Mouse (Mus musculus) v-Abl transformed pro-B cells (cell line): Measurements from ENCODE around the gene Lonrf2.

ENCODE experiments used
- in situ Hi-C, 2 experiments: fragments of 400-800 bp; cut with MboI; formaldehyde crosslinking; loops; one replicate each; pipeline ENCODE4 v1.15.1; 2025; ENCODE audit not compliant: unreplicated experiment in 2 of 2

Lonrf2 gene

DNA sequence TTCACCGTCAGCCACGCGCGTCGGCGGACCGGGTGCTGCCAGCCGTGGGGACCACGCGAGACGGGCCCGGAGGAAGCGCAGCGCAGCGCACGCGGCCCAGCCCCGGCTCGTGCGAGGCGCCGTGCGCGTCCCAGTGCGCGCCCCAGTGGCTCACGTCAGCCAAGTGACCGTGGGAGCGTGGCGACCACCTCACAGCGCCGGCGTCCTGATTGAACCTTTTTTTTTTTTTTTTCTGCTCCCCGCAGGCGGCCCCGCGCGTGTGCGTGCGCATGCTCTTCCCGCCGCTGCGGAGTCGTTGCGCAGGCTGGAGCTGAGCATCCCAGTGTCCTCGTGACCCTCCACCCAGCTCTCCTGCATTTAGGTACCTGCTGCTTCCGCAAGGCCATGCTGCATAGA lies at the start of gene Lonrf2:
Gene Lonrf2, minus strand, starts transcription at position 235 of the 396 bp plus-strand sequence.
- in situ Hi-C loops: no loop called here

DNA sequence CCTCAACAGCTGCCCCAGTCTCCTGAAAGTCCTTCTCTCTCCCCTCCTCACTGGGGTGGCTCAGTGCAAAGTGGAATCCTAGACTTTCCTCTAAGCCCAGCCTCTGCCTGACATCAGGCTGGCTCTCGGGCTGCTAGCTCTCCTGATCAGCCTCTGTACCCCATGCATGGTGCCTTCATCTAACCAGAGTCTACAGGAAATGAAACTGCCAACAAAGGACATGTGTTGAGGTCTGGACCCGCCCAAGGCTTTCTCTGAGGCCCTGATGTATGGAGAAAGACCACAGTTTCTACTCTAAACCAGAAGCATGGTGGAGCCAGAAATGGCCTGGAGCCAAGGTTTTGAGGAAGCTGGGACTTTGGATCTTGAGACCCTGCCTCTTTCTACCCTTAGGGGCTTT lies 49.4 kb upstream of the Lonrf2 start:
- in situ Hi-C loops: no loop called here

DNA sequence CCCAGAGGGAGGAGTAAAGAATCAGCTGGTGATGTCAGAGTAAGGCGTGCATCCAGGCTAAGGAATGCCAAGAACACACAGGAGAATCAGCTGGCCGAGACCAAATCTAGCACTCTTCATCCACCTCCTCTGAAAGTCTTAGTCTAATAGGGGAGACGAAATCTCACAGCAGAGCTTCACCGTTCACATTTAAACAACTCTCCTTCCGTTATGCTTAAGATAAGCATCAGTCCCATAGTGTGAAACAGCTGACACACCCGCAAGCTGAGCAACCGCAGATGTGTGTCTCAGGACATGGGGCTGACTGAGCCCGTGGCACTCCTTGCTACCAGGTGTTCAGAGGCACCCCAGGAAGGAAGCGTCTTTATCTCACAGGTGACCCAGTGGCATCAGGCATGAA lies 47.3 kb upstream of the Lonrf2 start:
- in situ Hi-C loops: no loop called here

DNA sequence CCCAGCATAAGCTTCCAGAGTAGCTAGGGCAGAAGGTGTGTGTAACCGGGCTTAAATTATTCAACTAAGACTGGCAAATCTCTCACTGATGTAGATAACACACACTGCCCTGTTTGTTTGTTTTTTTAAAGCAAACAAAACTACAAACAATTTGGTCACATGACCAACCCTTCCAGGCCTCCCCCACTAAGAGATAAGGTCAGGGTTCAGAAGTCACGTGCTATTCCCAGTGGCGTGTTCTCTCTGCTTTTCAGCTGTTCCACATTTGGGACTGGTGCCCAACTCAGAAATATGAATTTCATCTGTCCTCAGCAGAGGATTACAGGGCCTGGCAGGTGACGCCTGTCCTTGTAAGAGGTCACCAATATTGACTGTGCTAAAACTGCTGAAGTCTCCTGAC lies 46.2 kb upstream of the Lonrf2 start:
- in situ Hi-C loops: no loop called here

DNA sequence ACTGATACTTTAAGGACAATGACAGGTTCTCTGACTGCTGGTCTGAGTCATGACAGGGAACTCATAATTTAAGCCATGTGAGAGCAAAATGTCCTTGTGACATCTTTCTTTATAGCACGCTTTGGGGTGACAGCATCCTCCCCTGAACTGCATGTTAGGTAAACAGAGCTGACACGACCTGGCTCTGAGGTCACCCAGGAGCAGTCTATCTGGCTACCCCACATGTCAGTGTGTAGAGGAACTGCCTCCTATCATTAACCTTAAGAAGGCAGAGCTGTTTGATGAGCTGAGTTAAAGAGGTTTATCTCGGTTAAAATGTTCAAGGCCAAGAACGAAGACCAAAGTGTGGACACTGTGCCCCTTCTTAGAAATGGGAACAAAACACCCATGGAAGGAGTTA lies 44.9 kb upstream of the Lonrf2 start:
- in situ Hi-C loops: no loop called here

DNA sequence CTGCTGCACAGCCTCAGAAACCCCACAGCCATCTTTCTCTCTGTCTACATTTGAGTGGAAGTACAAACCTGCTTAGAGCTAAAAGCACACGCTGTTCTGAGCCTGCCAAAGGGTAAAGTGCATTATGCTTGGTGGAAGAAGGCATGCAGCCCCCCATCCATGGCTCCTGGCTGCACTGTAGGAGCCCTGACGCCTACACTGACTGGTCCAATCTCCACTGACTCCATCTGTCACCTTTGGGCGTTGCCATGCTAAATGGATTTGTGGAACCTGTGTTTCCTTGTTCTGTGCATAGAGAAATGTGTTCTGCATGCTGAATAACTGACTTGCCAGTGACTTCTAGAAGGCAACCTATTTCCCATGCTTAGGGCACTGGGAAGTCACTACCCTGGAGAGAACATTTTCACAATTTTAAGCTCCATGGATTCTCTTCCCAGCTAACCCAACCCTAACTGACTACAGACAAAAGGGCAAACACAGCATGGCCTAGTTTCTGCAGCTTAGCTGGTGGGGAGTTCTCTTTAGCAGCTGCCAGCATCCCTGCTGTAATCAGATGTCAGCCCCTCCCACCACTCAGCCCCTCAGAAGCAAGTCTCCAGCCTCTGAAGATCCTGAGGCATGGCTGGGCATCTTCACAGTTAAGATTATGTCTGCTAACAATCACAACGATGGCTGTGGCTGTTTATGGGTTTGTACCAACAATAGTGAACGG lies 40.3 kb upstream of the Lonrf2 start:
- in situ Hi-C loops: no loop called here

DNA sequence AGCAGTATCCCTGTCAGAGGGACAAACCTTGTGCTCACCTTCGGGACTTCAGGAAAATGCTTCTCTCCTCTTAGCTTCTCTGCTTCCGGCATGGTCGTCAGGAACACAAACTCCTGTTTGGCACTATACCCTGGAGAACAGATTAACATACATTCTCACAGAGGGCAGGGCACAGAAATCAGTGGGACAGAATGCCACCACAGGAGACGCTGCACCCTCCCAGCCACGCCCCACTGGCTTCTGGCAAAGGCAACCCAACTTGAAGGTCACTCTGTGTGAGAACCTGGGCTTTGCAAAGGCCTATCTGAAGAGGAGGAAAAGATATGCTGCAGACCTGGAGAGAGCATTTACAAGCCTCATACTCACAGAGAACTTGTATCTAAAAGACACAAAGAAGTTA lies 37.4 kb upstream of the Lonrf2 start:
- in situ Hi-C loops: no loop called here

DNA sequence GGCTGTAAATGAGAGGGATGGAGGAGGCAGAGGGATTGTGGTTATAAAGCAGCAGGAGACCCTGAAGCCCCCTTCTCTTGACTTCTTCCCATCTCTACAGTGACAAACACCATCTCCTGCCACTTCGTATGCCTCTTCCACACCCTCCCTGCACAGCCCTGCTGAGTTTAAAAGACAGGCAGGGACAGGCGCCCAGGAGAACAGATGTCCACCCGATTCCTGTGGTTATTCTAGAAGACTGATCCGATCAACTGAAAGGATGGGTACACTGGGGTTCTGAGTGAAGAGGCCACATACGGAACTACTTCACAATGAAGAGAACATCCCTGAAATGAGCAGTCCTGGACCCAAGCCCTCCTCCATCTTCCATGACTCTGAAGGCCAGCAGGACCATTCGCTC lies 35.3 kb upstream of the Lonrf2 start:
- in situ Hi-C loops: no loop called here

DNA sequence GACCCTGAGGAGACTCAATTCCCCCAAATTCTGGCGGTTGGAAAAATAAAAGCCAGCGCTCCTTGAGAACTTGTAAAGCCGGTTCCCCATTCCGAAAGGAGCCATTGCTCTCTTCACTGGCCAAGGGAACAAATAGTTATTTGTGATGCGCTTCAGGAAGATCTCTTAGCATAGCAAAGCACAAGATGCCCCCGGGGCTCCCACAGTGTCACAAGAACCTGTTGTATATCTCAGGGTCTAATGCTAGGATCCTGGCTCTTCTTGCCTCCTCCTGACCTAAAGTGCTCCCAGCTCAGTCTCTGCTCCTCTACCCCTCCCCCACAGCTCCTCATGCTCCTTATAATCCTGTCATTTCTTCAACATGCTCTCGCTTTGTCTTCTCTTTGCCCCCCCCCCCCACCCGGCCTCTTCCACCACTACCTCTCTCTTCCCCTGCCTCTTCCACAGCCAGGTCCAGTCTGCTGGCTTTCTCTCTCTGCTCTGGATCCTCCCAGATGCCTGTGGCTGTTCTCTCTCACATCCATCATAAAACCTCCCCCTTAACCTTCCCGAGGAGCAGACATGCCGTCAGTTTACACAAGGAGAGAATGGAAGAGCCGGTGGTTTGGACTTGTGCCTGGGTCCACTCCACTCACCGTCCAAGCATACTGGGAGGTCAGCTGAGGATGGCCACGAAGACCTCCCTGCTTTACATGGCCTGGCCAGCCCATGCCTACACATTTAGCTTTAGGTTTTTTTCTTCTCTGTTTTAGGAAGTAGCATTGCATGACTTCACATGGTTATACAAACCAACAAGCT lies 33.1 kb upstream of the Lonrf2 start:
- in situ Hi-C loops: no loop called here

DNA sequence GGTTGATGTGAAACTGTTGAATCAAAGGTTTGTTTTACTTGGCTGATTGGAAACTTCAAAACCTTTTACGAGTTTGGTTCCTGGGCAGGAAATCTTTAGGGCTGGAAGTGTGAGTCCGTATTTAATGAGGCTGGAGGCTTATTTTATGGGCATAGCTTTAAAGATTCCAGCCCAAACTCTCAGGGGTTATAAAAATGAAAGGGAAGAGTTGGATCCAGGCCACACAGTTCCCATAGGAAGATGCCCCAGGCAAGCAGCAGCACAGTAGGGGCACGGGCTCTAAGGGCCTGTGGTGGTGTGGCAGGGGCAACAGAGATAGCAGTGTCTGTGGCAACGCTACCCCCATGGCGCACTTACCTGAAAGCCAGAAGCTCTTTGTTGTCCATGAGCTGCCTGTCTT lies 29.7 kb upstream of the Lonrf2 start:
- in situ Hi-C loops: no loop called here

DNA sequence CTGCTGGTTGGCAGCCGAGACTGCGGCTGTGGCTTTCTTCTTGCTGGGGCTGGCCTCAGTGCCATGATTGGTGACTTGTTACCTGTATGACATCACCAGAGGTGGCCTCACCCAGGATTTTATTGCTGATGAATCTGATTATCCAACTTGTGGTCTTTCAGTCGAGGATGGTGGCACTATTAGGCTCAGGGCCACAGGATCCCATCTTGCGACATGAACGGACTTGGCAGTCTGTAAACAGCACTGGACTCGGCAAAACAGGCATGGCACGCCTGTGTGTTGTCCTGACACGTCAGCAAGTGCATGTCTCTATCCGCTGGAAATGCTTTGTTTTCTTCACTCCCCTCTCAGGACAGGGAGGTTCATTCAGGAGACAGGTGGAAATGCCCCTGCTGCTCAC lies 27.8 kb upstream of the Lonrf2 start:
- in situ Hi-C loops: loop anchor here (5.0 kb wide), 2 partner anchors 68 to 73 kb away; partner anchors contain the start of gene Nms (in 1 of the 2)

DNA sequence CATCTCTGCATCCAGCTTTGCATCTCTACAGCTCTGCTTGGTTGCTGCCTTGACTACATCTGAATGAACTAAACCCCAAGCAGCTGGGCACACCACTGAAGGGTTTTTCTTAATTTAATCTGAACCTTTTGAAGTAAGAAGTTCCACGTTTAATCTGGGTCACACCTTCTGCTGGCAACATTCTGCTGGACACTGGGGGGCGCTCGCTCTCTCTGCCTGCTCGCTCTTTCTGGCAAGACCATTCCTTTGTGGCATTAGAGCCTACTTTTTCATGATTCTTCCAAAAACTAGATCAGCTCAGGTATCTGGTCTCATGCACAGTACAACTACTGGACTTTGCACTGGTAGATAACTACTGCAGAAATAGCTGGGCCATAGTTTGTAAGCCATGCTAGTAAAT lies 25.7 kb upstream of the Lonrf2 start:
- in situ Hi-C loops: loop anchor here (5.0 kb wide), 2 partner anchors 70 to 75 kb away; partner anchors contain the start of gene Nms (in 1 of the 2)

DNA sequence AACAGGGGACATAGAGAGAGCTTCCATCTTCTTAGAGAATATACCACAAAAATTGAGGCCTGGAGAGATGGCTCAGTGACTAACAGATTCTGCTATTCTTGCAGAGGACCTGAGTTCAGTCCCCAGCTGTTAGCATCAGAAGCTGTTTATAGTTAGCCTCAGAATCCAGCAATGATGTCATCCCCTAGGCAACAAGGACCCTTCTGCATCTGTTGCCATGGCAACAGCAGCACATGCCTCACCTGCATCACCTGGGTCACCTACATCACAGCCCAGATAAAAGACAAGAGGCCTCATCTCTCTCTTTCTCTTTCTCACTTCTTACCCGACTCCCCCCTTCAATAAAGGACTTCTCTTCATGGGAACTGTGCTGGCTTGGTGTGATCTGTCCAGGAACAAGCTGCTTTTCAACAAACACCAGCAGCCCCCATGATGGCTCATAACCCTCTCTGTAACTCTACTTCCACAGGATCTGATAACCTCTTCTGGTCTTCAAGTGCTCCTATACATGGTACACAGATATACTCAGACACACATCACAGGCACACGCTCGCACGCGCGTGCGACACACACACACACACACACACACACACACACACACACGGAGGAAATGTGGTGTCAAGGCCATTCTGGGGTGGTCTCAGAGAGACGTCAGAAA lies 24.5 kb upstream of the Lonrf2 start:
- in situ Hi-C loops: loop anchor here (5.0 kb wide), 2 partner anchors 71 to 76 kb away; partner anchors contain the start of gene Nms (in 1 of the 2)

DNA sequence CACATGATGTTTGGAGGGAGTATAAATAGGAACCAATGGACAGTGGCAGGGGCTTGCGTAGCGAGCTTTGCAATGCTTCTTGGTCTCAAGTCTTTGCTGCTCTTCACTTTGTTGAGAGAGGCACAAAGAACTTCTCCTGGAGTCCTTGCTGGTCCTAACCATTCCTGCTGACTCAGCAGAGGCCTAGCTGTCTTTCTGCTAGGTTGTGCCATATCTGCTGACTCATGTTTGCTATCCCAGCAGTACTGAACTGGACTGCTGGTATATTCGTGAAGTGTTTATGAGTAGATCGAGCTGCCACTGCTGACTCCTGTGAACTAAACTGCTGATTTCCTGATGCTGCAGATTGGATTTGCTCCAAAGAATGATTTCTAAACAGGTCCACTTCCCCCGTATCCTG lies 23.7 kb upstream of the Lonrf2 start:
- in situ Hi-C loops: loop anchor here (5.0 kb wide), 2 partner anchors 72 to 77 kb away; partner anchors contain the start of gene Nms (in 1 of the 2)

DNA sequence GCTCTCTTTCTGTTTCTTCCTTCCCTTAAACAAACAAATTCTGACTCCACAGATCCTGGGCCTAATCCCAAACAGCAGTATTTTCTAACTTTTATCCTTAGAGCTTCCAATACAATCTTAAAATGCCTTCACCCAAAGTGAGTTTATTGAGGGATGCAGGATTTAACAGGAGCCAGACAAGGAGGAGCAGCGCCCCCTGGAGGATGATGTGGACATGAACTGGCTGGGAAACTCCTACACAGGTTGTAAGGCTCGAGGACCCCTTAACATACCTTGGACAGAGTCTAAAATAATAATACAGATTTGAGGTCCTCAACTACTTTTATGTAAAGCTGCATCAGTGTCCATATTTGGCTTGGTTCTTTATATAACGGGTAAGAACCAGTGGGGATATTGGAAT lies 19.7 kb upstream of the Lonrf2 start:
- in situ Hi-C loops: loop anchor here in 1 of 2 experiments (5.0 kb wide), 1 partner anchor 54 kb away; no protein-coding TSS in a partner anchor

DNA sequence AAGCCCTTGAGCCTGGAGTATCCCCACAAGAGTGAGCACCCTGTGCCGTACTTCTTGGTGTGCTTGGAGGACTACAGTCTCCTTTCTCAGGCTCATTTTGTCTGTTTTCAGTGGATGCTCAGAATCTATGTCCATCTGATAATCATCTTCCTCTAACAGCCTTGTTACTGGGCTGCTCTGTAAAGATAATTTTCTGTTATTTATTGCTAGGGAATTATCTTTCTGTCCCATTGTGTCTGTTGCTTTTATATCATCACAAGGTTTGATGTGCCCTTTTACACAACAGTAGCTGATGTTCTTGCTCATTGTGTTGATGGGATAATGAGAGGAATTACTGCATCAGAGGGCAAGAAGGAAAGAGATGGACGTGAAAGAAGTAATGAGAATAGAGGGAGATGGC lies 15.7 kb upstream of the Lonrf2 start:
- in situ Hi-C loops: loop anchor here in 1 of 2 experiments (5.0 kb wide), 1 partner anchor 50 kb away; no protein-coding TSS in a partner anchor

DNA sequence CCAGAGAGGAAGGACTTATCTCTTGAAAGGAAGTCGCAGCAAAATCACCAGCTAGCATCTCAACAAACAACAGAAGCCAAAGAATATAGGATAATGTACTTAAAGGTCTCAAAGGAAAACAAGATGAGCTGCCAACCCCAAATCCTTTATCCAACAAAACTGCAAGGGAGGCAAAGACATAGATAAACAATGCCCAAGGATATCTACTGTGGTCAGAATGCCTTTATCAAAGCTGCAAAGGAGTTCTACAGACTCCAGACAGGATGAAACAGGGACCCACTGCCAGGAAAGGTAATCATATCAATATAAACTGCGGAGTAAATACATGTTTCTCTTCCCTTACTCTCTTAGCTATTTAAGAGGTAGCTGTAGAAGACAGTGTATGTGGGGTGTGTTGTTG lies 14.1 kb upstream of the Lonrf2 start:
- in situ Hi-C loops: loop anchor here in 1 of 2 experiments (5.0 kb wide), 1 partner anchor 48 kb away; no protein-coding TSS in a partner anchor

DNA sequence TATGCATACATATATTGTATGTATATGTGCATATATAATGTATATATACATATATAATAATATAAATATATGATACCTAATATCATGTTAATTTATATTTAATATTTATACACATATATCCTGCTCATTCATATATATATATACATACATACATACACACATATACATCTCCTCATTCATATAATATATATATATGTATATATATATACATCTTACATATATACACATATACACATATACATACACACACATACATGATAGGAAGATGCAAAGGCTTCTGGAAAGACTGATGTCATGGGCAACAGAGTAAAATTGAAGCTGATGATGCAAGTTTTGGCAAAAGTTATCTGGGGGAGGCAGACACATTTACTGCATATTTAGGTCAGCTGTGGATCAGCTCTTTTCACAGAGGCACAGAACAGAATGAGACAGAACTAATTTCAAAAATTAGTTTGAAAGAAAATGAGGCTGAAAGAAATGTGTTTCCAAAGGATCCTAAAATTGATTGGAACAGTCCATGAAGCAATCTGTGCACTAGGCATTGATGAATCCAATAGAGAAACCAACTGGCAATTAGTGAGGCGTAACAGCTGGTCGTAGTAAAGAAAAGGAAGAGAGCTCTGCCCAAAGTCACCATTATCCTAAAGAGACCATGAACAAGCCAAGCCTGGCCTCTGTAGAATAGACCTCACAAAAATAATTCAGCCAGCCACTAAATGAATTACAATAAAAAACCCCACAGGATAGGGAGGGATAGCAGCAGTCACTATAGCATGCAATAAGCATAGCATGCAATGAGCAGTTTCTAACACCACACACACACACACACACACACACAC lies 12.2 kb upstream of the Lonrf2 start:
- in situ Hi-C loops: no loop called here

DNA sequence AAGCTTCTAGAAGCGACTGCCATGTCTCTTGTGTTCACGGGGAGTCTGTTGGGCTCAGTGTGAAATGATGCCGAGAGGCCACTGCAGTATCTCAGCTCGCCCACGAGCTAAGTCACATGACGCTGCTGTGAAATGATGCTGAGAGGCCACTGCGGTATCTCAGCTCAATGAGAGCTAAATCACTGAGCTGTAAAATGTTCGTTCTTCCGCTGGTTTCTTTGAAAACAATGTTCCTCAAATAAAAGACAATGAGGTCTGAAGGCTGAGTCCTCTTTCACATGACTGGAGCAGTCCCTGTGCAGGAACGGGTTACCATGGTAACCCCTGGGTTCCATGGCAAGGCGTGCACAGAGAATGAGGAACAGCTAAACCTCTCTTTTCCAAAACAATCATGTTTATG lies 11.5 kb upstream of the Lonrf2 start:
- in situ Hi-C loops: no loop called here

DNA sequence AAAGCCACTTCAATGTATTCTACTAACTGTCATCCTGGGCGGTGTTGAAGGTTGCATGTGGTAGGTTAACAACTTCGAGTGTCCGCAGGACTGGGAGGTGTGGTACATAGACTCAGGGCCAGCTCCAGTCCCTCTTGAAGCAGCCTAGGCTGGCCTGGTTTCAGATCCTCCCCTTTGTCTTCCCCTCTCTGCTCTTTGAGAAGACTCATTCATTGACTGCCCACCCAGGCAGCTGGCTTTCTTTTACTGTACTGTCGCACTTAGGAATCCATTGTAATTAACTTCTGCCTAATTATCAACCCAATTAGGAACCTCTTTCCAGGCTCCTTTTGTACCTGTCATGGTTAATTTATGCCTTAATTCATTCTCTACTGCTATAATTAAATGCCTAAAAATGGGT lies 6.8 kb upstream of the Lonrf2 start:
- in situ Hi-C loops: no loop called here
